Mouse (Mus musculus) cerebellum, adult 2 months (tissue): Measurements from ENCODE around the gene Kcne1l. TPM values are rescaled to one million over a fixed set of nuclear protein-coding genes. Genes with fewer than 3 reads are reported as not detected.

Source experiments
- DNase-seq, 2 experiments: peaks; one replicate each; pipeline ENCODE4 v3.0.0; 2021
- H3K27ac ChIP-seq: fragments of 200-500 bp; 2 replicates; pipeline ENCODE4 v1.5.1; 2012; ENCODE audit warnings: low read length, control low read depth, inconsistent platforms; ENCODE audit not compliant: insufficient read depth
- H3K27me3 ChIP-seq: fragments of 200-500 bp; 2 replicates; pipeline ENCODE4 v1.6.1; 2012; ENCODE audit warnings: inconsistent platforms, mild to moderate bottlenecking, low read length, moderate library complexity; ENCODE audit not compliant: control insufficient read depth, insufficient read depth
- H3K4me1 ChIP-seq: fragments of 200-500 bp; 2 replicates; pipeline ENCODE4 v1.6.1; 2011; ENCODE audit warnings: low read length; ENCODE audit not compliant: control insufficient read depth, insufficient read depth
- H3K4me3 ChIP-seq: fragments of 200-500 bp; replicated peaks from 2 replicates; pipeline ENCODE3; 2011; ENCODE audit warnings: mild to moderate bottlenecking, low read depth, low read length, control low read depth; ENCODE audit not compliant: insufficient read depth
- CTCF ChIP-seq: fragments of 200-500 bp; IDR thresholded peaks from 2 replicates; pipeline ENCODE4 v1.5.1; 2011; ENCODE audit warnings: low read depth, mild to moderate bottlenecking, control low read depth, low read length, moderate library complexity, borderline replicate concordance; ENCODE audit not compliant: insufficient read depth
- POLR2A ChIP-seq: fragments of 200-500 bp; IDR thresholded peaks from 2 replicates; pipeline ENCODE4 v1.6.1; 2011; ENCODE audit warnings: low read length, control low read depth, borderline replicate concordance; ENCODE audit not compliant: insufficient read depth
- WGBS: fragments of 180-500 bp; shearing (Covaris S2); methylation state at CpG from one replicate; pipeline ENCODE4 v1.1.7; 2018; 5-methylcytosine and 5-hydroxymethylcytosine counted together
- polyA plus RNA-seq: library from polyadenylated mRNA; depleted of rRNA; stranded (reverse); fragments of >200 nt; gene quantifications from 2 replicates; pipeline ENCODE4 v1.2.3, GENCODE M21; 2012; rRNA removed

The Kcne1l gene
- polyA plus RNA-seq, 1 experiment: 27.7 TPM

GRCm38 (mm10) chrX:142310431-142310830, 4.3 kb upstream of the Kcne1l start:
- H3K27ac ChIP-seq: no peak overlapping the region
- H3K4me3 ChIP-seq: no peak overlapping the region
- WGBS: 7% methylated on average over 5 of the region's 5 CpGs
- no peaks in the 10 kb centered on the region for H3K27me3 ChIP-seq
- DNase-seq: peak; percentile 55 to 65
- H3K4me1 ChIP-seq: peaks cover 8% of the 10 kb centered on the region; the same call in 1 of the 2 replicates
- TF ChIP-seq POLR2A (no peak), CTCF (no peak)

GRCm38 (mm10) chrX:142305010-142305868, 855 bp downstream of the Kcne1l start:
- no peak for TF ChIP-seq POLR2A
- TF ChIP-seq CTCF: no peak
- Histone ChIP-seq H3K4me1 (peaks cover 5% of the 10 kb centered on the region; the same call in 1 of the 2 replicates), H3K27me3 (no peaks in the 10 kb centered on the region), H3K4me3 (no peak overlapping the region), H3K27ac (no peak overlapping the region)
- 47% methylated on average over 35 of the region's 35 CpGs for WGBS
- DNase-seq: peak; percentile 16 to 29

- TF ChIP-seq CTCF (no peak), POLR2A (no peak)
- Histone ChIP-seq H3K27me3 (no peaks in the 10 kb centered on the region), H3K27ac (no peak overlapping the region), H3K4me1 (peaks cover 5% of the 10 kb centered on the region; the same call in 1 of the 2 replicates), H3K4me3 (no peak overlapping the region)
- no peak for DNase-seq
These were observed 1.5 kb downstream of the Kcne1l start for GRCm38 (mm10) chrX:142304592-142304991.

- 19% methylated on average over 2 of the region's 2 CpGs for WGBS
- no peaks in the 10 kb centered on the region for H3K27me3 ChIP-seq
- no peak overlapping the region for H3K27ac ChIP-seq
- TF ChIP-seq CTCF (no peak), POLR2A (no peak)
- DNase-seq: no peak
- no peak overlapping the region for H3K4me3 ChIP-seq
- peaks cover 5% of the 10 kb centered on the region; the same call in 1 of the 2 replicates for H3K4me1 ChIP-seq
These were observed 2.6 kb downstream of the Kcne1l start for GRCm38 (mm10) chrX:142303456-142303855.

- Histone ChIP-seq H3K4me3 (no peak overlapping the region), H3K27ac (no peak overlapping the region), H3K27me3 (no peaks in the 10 kb centered on the region), H3K4me1 (no peaks in the 10 kb centered on the region)
- WGBS: 36% methylated on average over 5 of the region's 5 CpGs
- TF ChIP-seq POLR2A (no peak), CTCF (no peak)
- no peak for DNase-seq
These were observed 20.2 kb downstream of the Kcne1l start for GRCm38 (mm10) chrX:142285905-142286304.

- no peak for TF ChIP-seq POLR2A
- TF ChIP-seq CTCF: no peak
- Histone ChIP-seq H3K4me1 (no peaks in the 10 kb centered on the region), H3K4me3 (no peak overlapping the region), H3K27ac (no peak overlapping the region), H3K27me3 (no peaks in the 10 kb centered on the region)
- DNase-seq: no peak
- WGBS: 83% methylated on average over 3 of the region's 3 CpGs
These were observed 29.5 kb downstream of the Kcne1l start for GRCm38 (mm10) chrX:142276573-142276972.

GRCm38 (mm10) chrX:142276031-142276430, 30.1 kb downstream of the Kcne1l start:
- TF ChIP-seq POLR2A (no peak), CTCF (no peak)
- no peak overlapping the region for H3K27ac ChIP-seq
- no peaks in the 10 kb centered on the region for H3K4me1 ChIP-seq
- H3K27me3 ChIP-seq: no peaks in the 10 kb centered on the region
- H3K4me3 ChIP-seq: no peak overlapping the region
- WGBS: 40% methylated on average over 3 of the region's 3 CpGs
- no peak for DNase-seq

Other genes with a start within 250 kb of the Kcne1l start
- gene Gucy2f, start 109.4 kb downstream of the Kcne1l start, polyA plus RNA-seq: 0.03 and 0.06 TPM in 2 replicates
- 36.9 and 38.6 TPM in 2 replicates for gene Nxt2, start 79.5 kb downstream of the Kcne1l start, polyA plus RNA-seq
- gene Acsl4, start 84.2 kb upstream of the Kcne1l start, polyA plus RNA-seq: 15.0 and 15.2 TPM in 2 replicates